Mouse (Mus musculus): ENCODE data around the gene Pitpna. TPM values are rescaled to one million over a fixed set of nuclear protein-coding genes. Genes with fewer than 3 reads are reported as not detected.
"Not testable (repeated sequence)": the region's sequence is repeated elsewhere in the genome, so short reads cannot be mapped to it uniquely, and the experiment has no call there.

The Pitpna gene
- 100 to 1,000 TPM; 281 to 305 TPM for total RNA-seq (2021)

DNA sequence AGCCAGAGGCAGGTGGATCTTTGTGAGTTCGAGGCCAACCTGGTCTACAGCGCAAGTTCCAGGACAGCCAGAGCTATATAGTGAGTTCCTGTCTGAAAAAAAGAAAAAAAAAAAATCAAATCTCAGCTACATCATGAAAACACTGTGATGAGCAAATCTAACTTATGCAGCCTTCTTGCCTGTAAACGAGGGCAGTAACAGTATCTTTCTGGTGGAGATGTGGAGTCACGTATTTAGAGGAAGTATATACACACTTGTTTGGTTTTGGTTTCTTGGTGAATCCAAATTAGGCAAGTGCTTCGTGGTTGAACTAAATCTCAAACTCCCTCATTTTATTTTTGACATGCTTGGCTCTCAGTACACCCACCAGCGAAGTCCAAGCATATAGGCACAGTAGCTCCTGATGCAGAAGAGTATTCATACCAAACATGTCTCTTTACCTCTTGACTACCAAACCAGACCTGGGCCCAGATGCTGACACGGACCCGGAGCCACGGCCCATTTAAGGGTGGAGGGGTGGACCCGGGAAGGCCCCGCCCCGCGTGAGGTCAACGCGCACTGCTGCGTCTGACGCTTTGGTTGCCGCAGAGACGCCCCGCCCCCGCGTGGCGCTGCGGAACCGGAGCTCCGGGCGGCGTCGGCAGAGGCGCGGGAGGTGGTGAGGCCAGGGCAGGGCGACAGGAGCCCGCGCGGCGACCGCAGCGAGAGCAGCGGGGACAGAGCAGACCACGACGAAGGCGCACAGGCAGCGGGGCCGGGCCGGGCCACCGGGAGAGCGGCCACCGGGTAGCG is at the start of gene Pitpna:
Gene Pitpna (plus strand): TSS at position 605 of the 792 bp plus-strand sequence.
- DNase-seq (ENCODE audit: extremely low spot score in 1 of 2, low spot score in 1 of 2): peak; percentile 90 to 96

DNA sequence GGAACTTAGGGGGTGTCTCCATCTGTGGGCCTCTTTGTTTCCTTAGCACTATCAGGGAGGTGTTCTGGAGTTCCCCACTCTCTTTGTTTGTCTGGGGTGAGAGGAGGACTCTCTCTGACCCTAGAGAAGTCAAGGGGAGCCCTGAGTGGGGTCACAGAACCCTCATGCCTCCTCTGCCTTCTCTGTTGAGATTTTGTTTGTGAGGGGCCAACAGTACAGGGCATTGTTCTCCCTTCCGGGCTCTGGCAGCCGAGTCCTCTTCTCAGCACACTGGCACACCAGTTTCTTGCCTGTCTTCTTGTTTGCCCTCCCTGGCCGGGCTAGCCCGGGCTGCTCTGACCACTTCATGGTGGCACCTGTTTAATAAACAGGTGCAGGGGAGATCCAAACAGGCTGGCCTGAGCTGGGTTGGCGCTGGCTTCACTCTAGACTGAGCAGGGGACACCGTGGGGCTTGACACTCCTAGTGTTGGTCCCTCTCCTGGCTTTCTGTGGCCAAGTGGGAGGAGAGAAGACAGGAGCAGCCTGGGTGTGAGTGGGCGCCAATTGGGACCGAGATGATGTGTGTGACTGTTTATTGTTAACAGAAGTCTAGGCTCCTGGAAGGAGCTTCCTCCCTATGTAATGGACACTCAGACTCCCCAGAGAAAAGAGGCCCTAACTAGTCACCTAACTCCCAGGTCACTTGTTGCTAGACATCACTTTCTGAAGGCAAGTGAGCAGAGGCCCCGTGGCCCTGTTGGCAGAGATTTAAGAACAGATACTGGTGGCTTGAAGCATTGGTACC is 49.5 kb upstream of the Pitpna start:
- no peak for DNase-seq (ENCODE audit: extremely low spot score in 1 of 2, low spot score in 1 of 2)

DNA sequence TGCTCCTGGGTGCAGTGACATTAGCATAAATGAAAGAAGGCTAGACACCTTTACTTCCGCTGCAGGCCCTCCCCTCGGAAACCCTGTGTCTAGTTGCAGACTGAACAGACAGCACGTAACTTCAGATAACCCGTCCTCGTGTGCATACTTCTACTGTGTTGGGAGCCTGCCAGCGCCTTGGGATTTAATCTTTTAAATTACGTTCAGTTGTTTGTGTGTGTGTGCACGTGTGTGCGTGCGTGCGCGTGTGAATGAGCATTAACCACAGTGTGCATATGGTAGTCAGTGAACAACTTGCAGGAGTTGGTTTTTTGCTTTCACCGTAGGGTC is 49.0 kb upstream of the Pitpna start:
- no peak for DNase-seq (ENCODE audit: extremely low spot score in 1 of 2, low spot score in 1 of 2)

DNA sequence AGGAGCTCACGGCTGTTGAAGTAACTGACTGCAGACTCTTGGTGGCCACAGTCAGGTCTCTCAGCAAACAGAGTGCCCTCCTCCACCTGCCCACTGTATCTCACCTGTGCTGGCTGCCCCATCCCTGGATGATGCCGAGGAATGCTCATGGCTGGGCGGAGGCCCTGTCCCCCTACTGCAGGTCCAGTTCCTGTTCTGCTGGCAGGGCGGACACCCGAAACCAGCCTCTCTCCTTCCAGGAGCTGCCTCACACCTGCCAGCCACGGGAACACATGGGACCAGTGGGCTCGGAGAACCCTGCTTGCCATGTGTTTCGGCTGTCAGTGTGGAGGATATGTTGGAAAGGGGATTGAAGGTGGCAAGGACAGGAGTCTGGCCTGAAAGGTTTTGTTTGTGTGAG is 47.7 kb upstream of the Pitpna start:
- DNase-seq (ENCODE audit: extremely low spot score in 1 of 2, low spot score in 1 of 2): no peak

DNA sequence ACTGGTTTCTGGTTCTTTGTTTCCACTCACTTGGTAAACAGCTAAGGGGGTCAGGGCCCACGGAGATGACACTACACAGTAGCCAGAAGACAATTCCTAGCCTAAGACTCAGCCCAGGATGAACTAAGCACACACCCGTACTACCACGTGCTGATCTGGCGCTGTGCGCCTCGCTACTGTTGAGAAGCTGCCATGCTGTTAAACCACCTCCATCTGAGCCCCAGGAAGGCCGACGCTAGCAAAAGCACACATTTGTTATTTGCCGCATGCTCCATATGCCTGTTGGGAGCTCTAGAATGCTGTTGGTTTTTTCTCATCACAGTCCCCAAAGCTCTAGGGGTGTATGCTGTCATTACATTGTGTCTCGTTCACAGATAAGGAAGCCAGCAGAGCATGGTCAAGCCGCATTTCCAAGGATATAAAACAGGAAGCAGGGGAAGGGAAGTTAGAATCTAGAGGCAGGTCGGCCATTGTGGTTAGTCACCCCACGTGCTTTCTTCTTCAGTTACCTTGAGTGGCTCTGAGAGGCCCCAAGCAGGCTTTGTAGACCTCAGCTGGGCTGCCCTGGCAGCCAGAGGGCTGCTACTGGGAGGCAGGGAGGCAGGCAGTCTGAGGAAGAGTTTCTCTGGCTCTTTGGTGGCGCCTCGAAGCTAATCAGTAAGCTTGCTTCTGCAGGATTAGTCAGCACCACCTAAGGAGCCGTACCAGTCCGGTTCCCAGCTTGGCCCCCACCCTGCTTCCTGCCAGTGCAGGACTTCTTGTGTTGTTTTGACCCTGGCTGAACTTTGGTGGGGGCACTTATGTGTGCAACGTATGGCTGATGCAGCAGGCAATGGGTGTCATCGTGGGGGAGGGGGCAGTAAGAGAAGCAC is 47.0 kb upstream of the Pitpna start:
- no peak for DNase-seq (ENCODE audit: extremely low spot score in 1 of 2, low spot score in 1 of 2)

DNA sequence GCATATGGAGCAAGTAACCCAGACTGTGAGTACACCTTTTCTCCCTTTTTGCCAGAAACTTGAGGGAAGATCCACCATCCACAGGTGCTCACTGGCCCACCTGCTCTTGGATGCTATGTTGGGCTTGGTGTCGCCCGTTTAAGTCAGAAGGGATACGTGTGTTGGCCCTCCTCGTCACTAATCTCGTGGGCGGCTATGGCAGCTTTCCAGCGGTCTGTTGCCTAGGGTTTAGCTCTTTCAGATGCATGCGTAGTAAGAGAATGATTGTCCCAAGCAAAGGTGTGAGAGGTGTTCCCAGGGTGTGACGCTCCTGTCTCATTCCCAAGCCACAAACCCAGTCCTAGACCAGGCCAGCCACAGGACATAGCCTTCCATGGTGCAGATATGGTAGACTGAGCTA is 43.2 kb upstream of the Pitpna start:
- DNase-seq (ENCODE audit: extremely low spot score in 1 of 2, low spot score in 1 of 2): no peak

DNA sequence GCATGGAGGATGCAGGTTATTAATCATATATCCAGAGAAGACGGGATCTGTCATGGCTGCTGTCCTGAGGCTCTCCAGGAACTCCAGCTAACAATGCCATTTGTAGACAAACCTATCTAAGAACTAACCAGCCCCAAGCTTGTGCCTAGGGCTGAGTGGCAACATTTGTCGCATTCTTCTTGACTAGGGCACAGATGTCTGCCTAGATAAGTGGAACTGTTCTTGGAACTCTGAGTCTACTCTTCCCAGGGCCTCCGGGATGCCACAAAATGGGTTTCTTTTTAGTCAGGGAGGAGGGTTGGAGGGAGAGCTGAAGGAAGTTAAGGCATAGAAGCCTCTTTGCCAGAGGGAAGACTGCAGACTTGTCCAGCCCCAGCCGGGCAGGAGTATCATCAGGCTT is 41.8 kb upstream of the Pitpna start:
- DNase-seq (ENCODE audit: extremely low spot score in 1 of 2, low spot score in 1 of 2): no peak

DNA sequence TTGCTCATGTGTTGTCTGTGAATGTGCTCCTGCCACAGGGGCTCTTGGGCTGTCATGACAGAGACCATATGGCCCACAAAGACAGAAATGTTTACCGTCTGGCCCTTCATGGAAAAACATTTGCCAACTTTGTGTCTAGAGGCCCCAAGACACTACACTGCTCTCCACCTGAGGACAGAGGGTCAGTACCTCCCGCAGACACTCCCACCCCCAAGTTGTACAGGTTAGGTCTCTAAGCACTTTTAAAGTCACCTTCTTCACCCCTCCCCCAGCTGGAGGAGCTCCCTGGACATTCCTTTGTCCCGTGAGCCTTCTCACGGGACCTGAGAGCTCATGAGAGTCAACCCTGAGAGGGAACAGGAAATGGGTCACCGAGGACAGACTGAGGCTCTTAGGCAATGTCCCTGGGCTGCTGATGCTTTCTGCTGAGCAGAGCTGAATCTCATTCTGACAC is 38.2 kb upstream of the Pitpna start:
- DNase-seq (ENCODE audit: extremely low spot score in 1 of 2, low spot score in 1 of 2): no peak

DNA sequence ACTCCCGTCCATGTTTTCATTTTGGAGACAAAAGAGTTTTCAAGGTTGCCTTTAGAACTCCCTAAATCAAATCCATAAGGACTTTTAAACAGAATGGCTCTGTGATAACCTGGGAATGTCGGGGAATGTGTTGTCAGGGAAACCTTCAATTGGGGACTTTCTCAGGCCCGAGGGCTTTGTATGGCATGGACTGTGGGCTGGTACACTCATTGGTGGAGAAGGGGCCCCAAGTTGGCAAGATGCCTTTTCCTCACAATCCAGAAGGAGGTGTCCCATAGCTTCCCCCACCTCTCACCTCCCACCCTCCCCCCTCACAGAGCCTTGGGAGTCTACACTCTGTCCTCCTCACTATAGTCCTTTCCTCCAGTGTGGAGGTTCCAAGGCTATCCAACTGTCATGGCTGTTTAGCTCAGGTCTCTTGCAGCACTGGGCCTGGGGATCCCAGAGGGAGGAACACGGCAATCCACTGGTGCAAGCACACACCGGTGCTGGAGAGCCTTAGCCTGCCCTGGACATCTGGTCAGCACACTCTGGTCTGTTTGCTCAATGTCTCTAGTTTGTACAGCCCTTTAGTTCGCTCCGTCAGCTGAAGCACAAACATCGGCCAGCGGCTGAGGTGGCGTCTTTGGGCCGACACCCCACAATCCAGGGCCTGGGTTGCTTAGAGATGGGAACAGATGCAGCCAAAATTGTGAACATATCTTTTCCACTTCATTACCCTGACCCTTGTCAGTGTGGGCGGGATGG is 37.5 kb upstream of the Pitpna start:
- no peak for DNase-seq (ENCODE audit: extremely low spot score in 1 of 2, low spot score in 1 of 2)

DNA sequence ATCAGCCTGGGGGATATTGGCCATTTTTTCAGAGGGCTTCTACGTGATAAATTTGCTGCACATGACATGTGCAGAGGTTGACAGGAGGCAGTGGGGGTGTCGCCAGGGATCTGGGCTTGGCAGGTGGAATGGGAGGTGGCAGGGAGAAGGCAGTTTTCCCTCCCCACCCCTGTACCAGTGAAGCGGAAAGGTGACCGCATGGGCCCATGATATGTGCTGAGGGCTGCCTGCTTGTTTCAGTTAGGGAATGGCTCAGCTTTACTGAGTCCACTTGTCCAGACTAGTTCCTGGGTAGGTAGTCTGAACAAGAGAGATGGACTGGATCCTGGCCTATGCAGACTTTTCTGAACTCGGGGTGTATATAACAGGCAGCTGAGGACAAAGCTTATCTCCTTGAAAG is 36.6 kb upstream of the Pitpna start:
- no peak for DNase-seq (ENCODE audit: extremely low spot score in 1 of 2, low spot score in 1 of 2)

DNA sequence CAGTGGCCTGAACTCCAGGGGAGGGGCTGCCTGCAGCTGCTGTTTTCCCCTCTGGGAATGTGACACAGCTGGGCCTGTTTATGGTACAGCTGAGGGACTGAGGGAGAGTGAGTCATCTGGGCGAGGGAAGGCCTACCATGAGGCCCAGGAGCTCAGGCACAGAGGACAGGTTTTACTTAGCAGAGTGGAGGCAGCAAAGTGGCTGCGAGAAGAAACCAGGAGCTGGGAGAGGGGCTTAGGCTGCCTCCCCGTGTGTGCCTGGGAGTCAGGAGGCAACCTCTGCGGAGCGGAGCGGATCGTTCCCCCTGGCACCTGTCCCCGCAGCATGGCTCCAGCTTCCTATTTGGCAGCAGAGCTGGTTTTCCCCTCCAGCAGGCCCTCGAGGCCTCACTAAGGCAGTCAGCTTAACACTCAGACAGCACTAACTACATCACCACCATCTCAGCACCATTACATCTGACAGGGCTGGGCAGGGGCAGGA is 35.9 kb upstream of the Pitpna start:
- DNase-seq (ENCODE audit: extremely low spot score in 1 of 2, low spot score in 1 of 2): no peak

DNA sequence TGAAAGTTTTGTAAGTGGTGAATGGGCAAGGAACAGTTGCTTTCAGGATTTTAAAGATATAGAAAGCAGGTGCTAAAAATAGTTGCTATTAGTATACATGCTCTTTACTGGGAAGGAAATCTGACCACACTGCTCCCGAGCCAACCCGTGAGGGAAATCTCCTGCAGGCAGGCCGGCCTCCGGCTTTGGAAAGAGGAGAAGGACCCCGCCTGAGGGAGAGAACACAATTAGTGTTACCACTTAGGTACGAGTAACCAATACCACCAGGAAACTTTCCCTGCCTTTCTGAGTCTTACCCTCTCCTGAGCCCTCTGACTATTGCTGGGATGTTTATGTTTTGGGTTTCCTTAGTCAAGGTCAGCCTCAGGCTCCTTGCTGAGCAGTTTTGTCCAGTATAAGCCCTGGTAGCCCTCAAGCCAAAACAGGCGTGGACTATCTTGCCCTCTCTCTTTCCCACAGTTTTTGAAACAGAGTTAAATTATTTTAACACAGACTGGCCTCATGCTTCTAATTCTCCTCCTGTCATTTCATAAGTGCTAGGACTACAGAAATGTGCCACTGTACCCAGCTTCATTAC is 34.9 kb upstream of the Pitpna start:
- DNase-seq (ENCODE audit: extremely low spot score in 1 of 2, low spot score in 1 of 2): no peak

DNA sequence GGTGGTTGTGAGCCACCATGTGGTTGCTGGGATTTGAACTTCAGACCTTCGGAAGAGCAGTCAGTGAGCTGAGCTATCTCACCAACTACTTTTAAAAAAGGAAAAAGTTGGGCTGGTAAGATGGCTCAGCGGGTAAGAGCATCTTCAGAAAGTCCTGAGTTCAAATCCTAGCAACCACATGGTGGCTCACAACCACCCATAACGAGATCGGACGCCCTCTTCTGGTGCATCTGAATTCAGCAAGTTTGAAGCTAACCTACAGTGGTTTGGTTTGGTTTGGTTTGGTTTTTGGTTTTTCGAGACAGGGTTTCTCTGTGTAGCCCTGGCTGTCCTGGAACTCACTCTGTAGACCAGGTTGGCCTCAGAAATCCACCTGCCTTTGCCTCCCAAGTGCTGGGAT is 31.9 kb upstream of the Pitpna start:
- not testable (repeated sequence) for DNase-seq (ENCODE audit: extremely low spot score in 1 of 2, low spot score in 1 of 2)

DNA sequence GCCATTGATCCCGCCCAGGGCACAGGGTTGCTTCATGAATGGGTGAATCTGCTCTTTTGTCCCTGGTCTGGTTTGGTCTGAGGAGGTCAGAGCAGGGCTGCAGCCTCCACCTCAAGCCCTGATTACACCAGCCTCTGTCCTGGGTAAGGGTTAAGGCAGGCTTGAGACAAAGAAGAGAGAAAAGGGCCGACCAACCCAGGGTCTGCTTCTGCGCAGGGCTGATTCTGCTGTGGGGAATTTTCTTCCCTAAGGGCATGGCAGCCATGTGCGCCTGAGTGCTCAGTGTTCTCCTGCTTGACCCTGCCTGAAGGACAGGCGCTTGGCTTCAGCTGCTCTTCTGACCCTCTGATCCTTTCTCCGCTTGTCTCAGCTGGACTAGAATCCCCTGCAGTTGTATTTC is 30.8 kb upstream of the Pitpna start:
- DNase-seq (ENCODE audit: extremely low spot score in 1 of 2, low spot score in 1 of 2): no peak

DNA sequence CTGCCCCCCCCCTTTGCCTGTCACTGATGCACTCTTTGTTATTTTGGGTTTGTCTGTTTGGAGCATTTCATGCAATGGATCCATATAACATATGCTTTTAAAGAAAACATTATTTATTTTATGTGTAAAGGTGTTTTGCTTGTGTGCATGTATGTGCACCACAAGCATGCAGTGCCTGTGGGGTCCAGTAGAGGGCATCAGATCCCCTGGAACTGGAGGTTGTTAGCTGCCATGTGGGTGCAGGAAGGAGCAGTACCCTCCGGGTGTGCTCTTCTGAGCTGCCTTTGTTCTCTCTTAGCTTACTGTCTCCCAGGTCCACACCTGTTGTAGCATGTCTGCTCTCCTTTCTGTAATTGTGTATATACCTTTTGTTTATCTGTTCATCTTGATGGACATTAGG is 29.8 kb upstream of the Pitpna start:
- DNase-seq (ENCODE audit: extremely low spot score in 1 of 2, low spot score in 1 of 2): no peak

DNA sequence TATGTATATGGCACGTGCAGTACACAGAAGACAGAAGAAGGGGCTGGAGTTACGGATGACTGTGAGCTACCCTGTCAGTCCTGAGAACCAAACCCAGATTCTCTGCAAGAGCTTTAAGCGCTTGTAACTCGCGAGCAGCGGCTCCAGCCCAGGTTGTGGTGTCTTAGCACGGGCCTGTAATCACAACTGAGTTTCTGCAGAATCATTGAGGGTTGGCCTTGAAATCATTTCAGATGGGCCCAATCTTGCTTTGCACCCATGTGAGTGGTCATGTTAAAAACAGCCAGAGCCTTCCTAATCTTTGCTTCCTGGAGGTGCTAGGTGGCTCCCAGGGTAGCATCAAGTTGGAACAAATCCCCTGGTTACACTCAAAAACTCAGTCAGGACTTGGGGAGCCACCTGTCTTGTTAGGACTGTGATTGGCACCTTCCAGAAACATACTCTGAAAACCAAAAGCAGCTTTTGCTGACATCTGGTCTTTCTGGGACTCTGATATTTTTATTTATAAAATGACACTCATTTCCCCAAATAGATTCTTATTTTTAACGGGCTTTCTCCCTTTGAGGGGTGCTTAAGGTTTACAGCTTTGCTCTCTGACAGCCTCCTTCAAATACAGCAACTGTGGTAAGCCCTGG is 27.9 kb upstream of the Pitpna start:
- DNase-seq (ENCODE audit: extremely low spot score in 1 of 2, low spot score in 1 of 2): no peak

DNA sequence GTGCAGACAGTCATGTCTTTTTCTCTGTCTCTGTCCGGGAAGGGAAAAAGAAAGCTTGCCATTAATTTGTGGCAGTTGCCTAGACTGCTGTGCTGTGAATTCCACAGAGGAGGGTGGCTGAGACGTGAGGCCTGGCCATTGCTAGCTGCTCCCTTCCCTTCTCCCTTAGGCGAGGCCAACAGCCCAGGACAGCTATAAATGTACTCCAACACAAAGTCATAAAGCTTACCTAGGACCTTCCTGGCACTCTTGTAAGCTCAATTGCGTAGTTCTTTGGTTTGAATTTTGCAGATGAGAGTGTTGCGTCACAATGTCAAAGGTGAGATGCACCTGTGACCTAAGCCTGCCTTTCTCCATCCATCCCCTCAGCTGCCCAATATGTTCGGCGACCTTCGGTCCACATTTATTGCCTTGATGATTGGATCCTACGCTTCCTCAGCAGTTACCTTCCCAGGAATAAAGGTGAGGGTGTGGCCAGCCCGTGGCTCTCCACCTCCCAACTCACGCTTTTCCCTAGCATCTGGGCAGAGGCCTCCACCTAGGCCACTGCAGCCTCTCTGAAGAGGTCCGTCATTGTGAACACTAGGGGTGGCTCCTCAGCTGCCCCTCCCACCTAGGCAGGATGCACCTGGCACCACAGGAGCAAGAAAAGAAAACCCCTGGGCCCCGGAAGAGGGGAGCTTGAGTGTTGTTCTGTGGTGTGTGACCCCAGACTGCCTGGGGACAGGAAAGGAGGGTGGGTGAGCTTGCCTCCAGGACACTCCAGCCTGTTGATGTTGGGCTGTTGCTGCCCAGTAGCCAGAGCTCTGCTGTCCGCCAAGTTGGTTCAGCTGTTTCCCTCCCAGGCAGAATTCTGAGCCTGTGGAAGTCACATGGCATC is 27.1 kb upstream of the Pitpna start:
- no peak for DNase-seq (ENCODE audit: extremely low spot score in 1 of 2, low spot score in 1 of 2)

DNA sequence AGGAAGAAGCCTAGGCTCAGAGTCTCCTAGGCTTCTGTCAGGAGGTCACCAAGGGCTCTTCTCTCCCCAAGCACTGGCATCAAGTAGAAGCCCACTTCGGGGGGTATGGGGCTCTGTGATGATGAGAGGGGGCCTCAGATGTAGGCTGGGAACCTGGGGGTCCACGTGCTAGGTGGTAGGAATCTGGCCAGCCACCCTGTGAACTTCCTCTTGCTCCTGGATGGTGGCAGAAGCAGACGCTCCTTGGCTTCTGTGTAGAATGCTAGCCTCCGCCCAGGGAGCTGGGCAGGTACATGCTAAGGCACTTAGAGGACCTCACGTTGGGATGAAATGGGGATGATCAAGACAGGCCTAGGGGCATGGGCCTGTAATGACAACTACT is 26.5 kb upstream of the Pitpna start:
- DNase-seq (ENCODE audit: extremely low spot score in 1 of 2, low spot score in 1 of 2): no peak

Data from layer of hippocampus, postnatal 25 days (tissue).